ENCODE assay signal across 8 mouse cellular contexts in the genomic region with DNA sequence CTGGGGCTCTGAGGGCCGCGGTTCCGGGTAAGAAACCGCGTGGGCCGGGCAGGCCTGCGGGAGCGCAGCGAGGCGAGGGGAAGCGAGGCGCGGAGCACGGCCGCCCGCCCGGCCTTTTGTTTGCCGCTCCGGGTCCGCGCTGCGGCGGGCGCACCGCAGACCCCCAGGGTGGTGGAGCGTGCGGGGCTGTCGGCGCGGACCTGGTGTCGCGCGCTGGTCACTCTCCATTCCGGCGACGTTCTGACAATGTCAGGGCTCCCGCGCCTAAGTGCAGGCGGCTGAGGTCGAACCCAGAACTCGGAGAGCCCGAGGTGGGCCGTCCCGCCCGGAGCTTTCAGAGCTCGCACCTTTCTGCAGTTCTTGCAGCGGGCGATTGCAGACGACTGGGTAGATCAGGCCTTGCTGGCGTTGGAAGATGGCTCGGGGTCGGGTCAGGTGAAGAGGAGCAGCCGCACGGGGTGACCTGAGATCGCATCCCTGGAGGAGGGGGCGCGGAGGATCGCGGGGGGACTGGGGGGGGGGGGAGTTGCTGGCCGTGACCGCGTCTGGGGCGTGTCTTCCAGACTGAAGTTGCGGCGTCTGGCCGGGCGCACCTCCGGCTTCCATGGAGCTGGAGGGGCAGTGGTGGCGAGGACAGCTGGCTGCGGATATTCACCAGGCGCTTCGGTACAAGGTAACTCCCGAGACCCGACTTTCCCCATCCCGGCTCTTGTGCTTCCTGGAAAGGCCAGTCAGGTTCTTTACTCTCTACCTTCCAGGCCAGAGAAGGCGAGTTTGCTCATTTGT. TPM values are rescaled to one million over a fixed set of nuclear protein-coding genes. Genes with fewer than 3 reads are reported as not detected.
DNase-seq lines count a peak whose midpoint lies in the region; ATAC-seq and TF ChIP-seq lines count a peak whose summit lies in the region.

No protein-coding gene starts in this region.

- H3K36me3 ChIP-seq in lung, embryonic 16.5 days (ENCODE audit: control insufficient read depth, insufficient read depth, low read length), result no peaks in the 10 kb centered on the region

- TF ChIP-seq POLR2A in olfactory bulb, adult 2 months (IDR thresholded peaks at IDR 0.05; ENCODE audit: insufficient read depth, low read depth, low read length), result no peak

- WGBS in lung, embryonic 16.5 days, result 0% methylated on average over 57 of the region's 76 CpGs
- under 1% methylated on average over 74 of the region's 76 CpGs for WGBS in olfactory bulb, adult 2 months

- H3K27me3 ChIP-seq in lung, embryonic 16.5 days (ENCODE audit: control insufficient read depth, insufficient read depth, low read depth, low read length), result no peaks in the 10 kb centered on the region; the same call in 1 of the 2 replicates

- no peak for TF ChIP-seq CTCF in olfactory bulb, adult 2 months (IDR thresholded peaks at IDR 0.05; ENCODE audit: insufficient read depth, low read depth, low read length)

- H3K4me1 ChIP-seq in lung, embryonic 16.5 days (replicated peaks; ENCODE audit: control insufficient read depth, insufficient read depth, low read length), result peaks cover 12% of the 10 kb centered on the region
- H3K4me1 ChIP-seq in olfactory bulb, adult 2 months (ENCODE audit: control insufficient read depth, insufficient read depth, low read length), result peaks cover 6% of the 10 kb centered on the region

- H3K9ac ChIP-seq in lung, embryonic 16.5 days (ENCODE audit: low read length), result peak overlapping the region; percentile 98

- peak overlapping the region; percentile 84 for H3K4me2 ChIP-seq in lung, embryonic 16.5 days (ENCODE audit: low read depth, low read length)

- ATAC-seq in lung, embryonic 16.5 days (ENCODE audit: low read depth), result peak; percentile 57

- H3K27ac ChIP-seq in lung, embryonic 16.5 days (ENCODE audit: low read length), result peak overlapping the region; percentile 89
- H3K27ac ChIP-seq in olfactory bulb, adult 2 months (ENCODE audit: insufficient read depth, low read depth, low read length), result peak overlapping the region; percentile 22

- H3K4me3 ChIP-seq in lung, embryonic 16.5 days (ENCODE audit: low read length), result peak overlapping the region; percentile 77
- H3K4me3 ChIP-seq in olfactory bulb, adult 2 months (ENCODE audit: insufficient read depth, low read depth, low read length), result peak overlapping the region; percentile 83

- peak; percentile 49 for DNase-seq in 416B (ENCODE audit: low read depth)
- DNase-seq in adrenal gland, adult (ENCODE audit: inconsistent age in 2 of 2, low spot score in 1 of 2), result peak; percentile 53 to 85
- DNase-seq in embryo, embryonic 9.5 days (ENCODE audit: extremely low spot score), result peak; percentile 77
- DNase-seq in heart, adult 9 months (ENCODE audit: low spot score in 2 of 2), result peak; percentile 18 to 29
- peak; percentile 13 to 23 for DNase-seq in kidney, adult 8-10 months
- DNase-seq in thymus, postnatal 0 days (ENCODE audit: low spot score), result peak; percentile 45

- no peaks in the 10 kb centered on the region for H3K9me3 ChIP-seq in lung, embryonic 16.5 days (ENCODE audit: control insufficient read depth, low read length)

RNA-seq across cellular contexts. Expression of gene Ccnj, which starts 0.5 kb away (rescaled TPM):
- polyA plus RNA-seq in lung, embryonic 16.5 days (2015; fragmentation: Nextera tagmentation; extraction: Ambion mirVana), result 11.7 and 12.5 TPM in 2 replicates
- not detected in 2 replicates for polyA plus RNA-seq in olfactory bulb, adult 2 months (2012; ENCODE audit: insufficient read depth, insufficient read length, low replicate concordance, missing spikeins)
- polyA plus RNA-seq in thymus, postnatal 0 days (2015; fragmentation: Nextera tagmentation; extraction: Ambion mirVana), result 7.6 and 8.7 TPM in 2 replicates

Comparison
In these comparisons a context has a peak if more than half of its experiments do, and no peak if none do; other contexts are left out.
1. Peak in every context shown above with its lines: DNase-seq, ATAC-seq, H3K4me3 ChIP-seq and H3K27ac ChIP-seq.
2. DNase-seq: peak in every context shown above with its lines; median percentile 77 in embryo, embryonic 9.5 days; 69 in adrenal gland, adult; 49 in 416B; 45 in thymus, postnatal 0 days; 24 in heart, adult 9 months; 18 in kidney, adult 8-10 months.